Mouse (Mus musculus) ovary, adult 2 months (tissue): ENCODE data around the gene Krt2. TPM values are rescaled to one million over a fixed set of nuclear protein-coding genes. Genes with fewer than 3 reads are reported as not detected.

Experiments used
- polyA plus RNA-seq: library from polyadenylated mRNA; depleted of rRNA; stranded (reverse); fragments of >200 nt; gene quantifications from 2 replicates; pipeline ENCODE4 v1.2.3, GENCODE M21; 2012; rRNA removed

Gene Krt2
- polyA plus RNA-seq = not detected in 2 replicates

DNA sequence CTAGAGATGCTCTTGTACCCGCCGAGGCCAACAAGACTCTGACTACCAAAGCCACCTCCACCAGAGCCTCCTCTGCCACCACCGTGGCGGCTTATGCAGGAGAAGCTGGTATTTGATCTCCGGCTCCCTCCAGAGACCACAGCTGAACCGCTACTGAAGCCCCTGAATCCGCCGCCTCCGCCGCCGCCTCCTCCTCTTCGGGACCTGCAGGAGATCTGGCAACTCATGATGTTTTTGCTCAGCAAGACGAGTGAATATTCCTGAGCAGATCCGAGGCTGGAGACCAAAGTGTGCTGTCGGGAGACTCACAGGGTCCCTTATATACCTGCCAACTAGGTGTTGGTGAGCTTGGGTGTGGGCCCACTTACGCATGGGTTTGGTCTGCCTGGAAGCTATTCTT is at the start of gene Krt2:
Krt2 (minus strand) TSS at position 295 of the 400 bp plus-strand sequence.

GRCm38 (mm10) chr15:101850694-101851093 is 32.7 kb upstream of the Krt2 start, which contains the start of gene Krt1:
TSS of gene Krt1 (minus strand) at chr15:101850794.

GRCm38 (mm10) chr15:101802296-101802835 is 15.6 kb downstream of the Krt2 start, which contains the start of gene Krt73:
TSS of gene Krt73 (minus strand) at chr15:101802346.

GRCm38 (mm10) chr15:101786360-101786759 is 31.6 kb downstream of the Krt2 start, which contains the start of gene Krt72:
TSS of gene Krt72 (minus strand) at chr15:101786460.

Other genes with a start within 250 kb of the Krt2 start
- 0.10 and 0.25 TPM in 2 replicates for gene Krt75, start 244.3 kb downstream of the Krt2 start, polyA plus RNA-seq
- not detected in 2 replicates for gene Gm5414, start 190.0 kb downstream of the Krt2 start, polyA plus RNA-seq
- gene Gm5478, start 170.8 kb downstream of the Krt2 start, polyA plus RNA-seq = not detected in 2 replicates
- gene Krt6b, start 137.9 kb downstream of the Krt2 start, polyA plus RNA-seq = 0.06 and 1.4 TPM in 2 replicates
- 0.22 and 0.31 TPM in 2 replicates for gene Krt6a, start 123.9 kb downstream of the Krt2 start, polyA plus RNA-seq
- gene Krt5, start 105.3 kb downstream of the Krt2 start, polyA plus RNA-seq = 0.10 and 0.13 TPM in 2 replicates
- gene Krt71, start 75.1 kb downstream of the Krt2 start, polyA plus RNA-seq = 0.07 TPM in 1 of 2 replicates, not detected in the other
- gene Krt72, start 31.7 kb downstream of the Krt2 start, polyA plus RNA-seq = not detected in 2 replicates
- gene Krt73, start 15.8 kb downstream of the Krt2 start, polyA plus RNA-seq = 0.28 and 0.74 TPM in 2 replicates
- 1.9 and 2.8 TPM in 2 replicates for gene Krt1, start 32.6 kb upstream of the Krt2 start, polyA plus RNA-seq
- not detected in 2 replicates for gene Krt77, start 51.5 kb upstream of the Krt2 start, polyA plus RNA-seq
- 0.10 and 0.13 TPM in 2 replicates for gene Krt76, start 74.8 kb upstream of the Krt2 start, polyA plus RNA-seq
- 0.17 and 0.18 TPM in 2 replicates for gene Krt4, start 106.6 kb upstream of the Krt2 start, polyA plus RNA-seq
- gene Krt79, start 122.2 kb upstream of the Krt2 start, polyA plus RNA-seq = 5.7 and 6.6 TPM in 2 replicates
- gene Krt78, start 136.1 kb upstream of the Krt2 start, polyA plus RNA-seq = 0.05 TPM in 1 of 2 replicates, not detected in the other
- gene Krt8, start 186.3 kb upstream of the Krt2 start, polyA plus RNA-seq = 138 and 174 TPM in 2 replicates
- 119 and 120 TPM in 2 replicates for gene Krt18, start 210.0 kb upstream of the Krt2 start, polyA plus RNA-seq